In the genomic region with DNA sequence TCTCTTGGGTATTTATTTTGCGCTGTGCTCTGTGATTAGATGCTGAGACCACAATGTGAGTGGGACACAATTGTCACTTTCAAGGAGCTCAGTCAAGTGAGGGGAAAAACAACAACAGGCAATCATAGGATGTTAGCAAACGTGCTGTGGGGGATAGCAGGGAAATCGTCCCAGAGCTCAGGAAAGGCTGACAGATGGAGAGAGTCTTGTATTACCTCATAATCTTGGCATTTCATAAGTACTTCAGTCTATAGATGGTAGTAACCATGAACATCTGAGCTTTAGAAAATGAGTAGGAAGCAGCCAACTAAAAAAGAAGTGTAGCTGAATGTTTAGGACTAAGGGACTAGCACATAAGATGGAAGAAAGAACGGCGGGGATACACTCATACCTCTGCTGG, we compare ENCODE assay signal across 22 mouse cellular contexts.
DNase-seq lines count a peak whose midpoint lies in the region; ATAC-seq and TF ChIP-seq lines count a peak whose summit lies in the region.
"Had no signal": no experiment of that assay in that cellular context is flagged by ENCODE, and none has a peak within 500 bp of the region (broad histone marks: within the 10 kb centered on the region; RNA-seq: fewer than 3 reads in every experiment).

No protein-coding gene starts in this region.

- H3K27ac ChIP-seq in forebrain, embryonic 14.5 days (ENCODE audit: low read depth, low read length): no peak overlapping the region
- no peak overlapping the region for H3K27ac ChIP-seq in forebrain, embryonic 12.5 days
- H3K27ac ChIP-seq in lung, embryonic 14.5 days (ENCODE audit: low read depth): no peak overlapping the region
- H3K27ac ChIP-seq: forebrain, embryonic 10.5 days; gastrocnemius, adult 2 months; heart, embryonic 10.5 days; hindbrain, embryonic 14.5 days had no signal

- TF ChIP-seq CTCF in lung, embryonic 14.5 days (IDR thresholded peaks at IDR 0.05; ENCODE audit: low read depth): no peak
- no peak for TF ChIP-seq CTCF in brain, embryonic 14.5 days (IDR thresholded peaks at IDR 0.05; ENCODE audit: borderline replicate concordance, extremely low read depth, insufficient read depth, insufficient read length)

- peaks cover 3% of the 10 kb centered on the region; the same call in 1 of the 2 replicates for H3K9me3 ChIP-seq in forebrain, embryonic 14.5 days (replicated peaks; ENCODE audit: control insufficient read depth, low read length)
- no peaks in the 10 kb centered on the region for H3K9me3 ChIP-seq in forebrain, embryonic 12.5 days
- H3K9me3 ChIP-seq in lung, embryonic 14.5 days (ENCODE audit: low read depth, low read length): no peaks in the 10 kb centered on the region
- H3K9me3 ChIP-seq: forebrain, embryonic 10.5 days; heart, embryonic 10.5 days had no signal

- DNase-seq in forebrain, embryonic 14.5 days (ENCODE audit: low spot score): peak; percentile 33
- DNase-seq in layer of hippocampus, adult 11-12 months (ENCODE audit: low spot score): peak; percentile 20
- DNase-seq in layer of hippocampus, postnatal 25 days (ENCODE audit: extremely low spot score in 1 of 2, low spot score in 1 of 2): no peak
- DNase-seq in lung, embryonic 14.5 days: peak; percentile 42
- no peak for DNase-seq in lung, postnatal 25 days (ENCODE audit: low spot score)
- peak; percentile 30 for DNase-seq in brain, embryonic 14.5 days (ENCODE audit: low read depth)
- no peak for DNase-seq in thymus, postnatal 25 days
- DNase-seq: adrenal gland, postnatal 14 days; cerebellum, adult 9-10 months; gastrocnemius, adult 2 months; heart, postnatal 4 days; kidney, adult 18-20 months; kidney, postnatal 4 days; liver, postnatal 0 days; thymus, adult 2 months had no signal

- H3K27me3 ChIP-seq in forebrain, embryonic 14.5 days (replicated peaks; ENCODE audit: control insufficient read depth, insufficient read depth, low read length): no peaks in the 10 kb centered on the region
- no peaks in the 10 kb centered on the region for H3K27me3 ChIP-seq in forebrain, embryonic 12.5 days
- no peaks in the 10 kb centered on the region for H3K27me3 ChIP-seq in lung, embryonic 14.5 days (ENCODE audit: insufficient read depth, low read length)

- no peaks in the 10 kb centered on the region for H3K36me3 ChIP-seq in forebrain, embryonic 14.5 days (ENCODE audit: control insufficient read depth, insufficient read depth, low read length)
- no peaks in the 10 kb centered on the region for H3K36me3 ChIP-seq in forebrain, embryonic 12.5 days (replicated peaks)
- no peaks in the 10 kb centered on the region for H3K36me3 ChIP-seq in lung, embryonic 14.5 days (ENCODE audit: insufficient read depth)
- H3K36me3 ChIP-seq: forebrain, embryonic 10.5 days; heart, embryonic 10.5 days had no signal

- TF ChIP-seq POLR2A in brain, embryonic 14.5 days (IDR thresholded peaks at IDR 0.05; ENCODE audit: borderline replicate concordance, extremely low read depth, insufficient read depth, insufficient read length, poor library complexity, severe bottlenecking): no peak

- WGBS in forebrain, embryonic 14.5 days: 38% methylated on average over 5 of the region's 5 CpGs
- 43% methylated on average over 5 of the region's 5 CpGs for WGBS in forebrain, embryonic 12.5 days
- WGBS in lung, embryonic 14.5 days: 41% methylated on average over 5 of the region's 5 CpGs

- H3K9ac ChIP-seq in forebrain, embryonic 14.5 days (ENCODE audit: low read length): no peak overlapping the region
- no peak overlapping the region for H3K9ac ChIP-seq in forebrain, embryonic 12.5 days
- H3K9ac ChIP-seq in lung, embryonic 14.5 days: no peak overlapping the region
- H3K9ac ChIP-seq: hindbrain, embryonic 14.5 days; liver, postnatal 0 days had no signal

- H3K4me3 ChIP-seq in forebrain, embryonic 14.5 days (ENCODE audit: low read depth, low read length): no peak overlapping the region
- H3K4me3 ChIP-seq in forebrain, embryonic 12.5 days (replicated peaks): no peak overlapping the region
- H3K4me3 ChIP-seq in lung, embryonic 14.5 days (ENCODE audit: low read depth, low read length): no peak overlapping the region
- H3K4me3 ChIP-seq: forebrain, embryonic 10.5 days; gastrocnemius, adult 2 months; heart, embryonic 10.5 days had no signal

- no peaks in the 10 kb centered on the region for H3K4me1 ChIP-seq in forebrain, embryonic 14.5 days (ENCODE audit: control insufficient read depth, insufficient read depth, low read length)
- H3K4me1 ChIP-seq in forebrain, embryonic 12.5 days: no peaks in the 10 kb centered on the region
- H3K4me1 ChIP-seq in lung, embryonic 14.5 days (ENCODE audit: insufficient read depth): no peaks in the 10 kb centered on the region
- H3K4me1 ChIP-seq: heart, embryonic 10.5 days had no signal

- H3K4me2 ChIP-seq in forebrain, embryonic 14.5 days (ENCODE audit: low read length): no peak overlapping the region
- H3K4me2 ChIP-seq in forebrain, embryonic 12.5 days: no peak overlapping the region
- no peak overlapping the region for H3K4me2 ChIP-seq in lung, embryonic 14.5 days
- H3K4me2 ChIP-seq: hindbrain, embryonic 14.5 days; liver, embryonic 11.5 days; midbrain, embryonic 11.5 days had no signal

- peak; percentile 57; the same call in 1 of the 2 replicates for ATAC-seq in forebrain, embryonic 14.5 days
- ATAC-seq in forebrain, embryonic 12.5 days (ENCODE audit: low FRiP score): no peak
- peak; percentile 58; the same call in 1 of the 2 replicates for ATAC-seq in lung, embryonic 14.5 days (ENCODE audit: insufficient read depth)
- ATAC-seq: inflammation-experienced regulatory T-cells, adult 6 months; liver, postnatal 0 days had no signal

Comparison
In these comparisons a context has a peak if more than half of its experiments do, and no peak if none do; other contexts are left out.
1. DNase-seq: peak in forebrain, embryonic 14.5 days (single experiment), layer of hippocampus, adult 11-12 months (single experiment), lung, embryonic 14.5 days (single experiment) and brain, embryonic 14.5 days (single experiment); none in layer of hippocampus, postnatal 25 days (0 of 2), lung, postnatal 25 days (single experiment) and thymus, postnatal 25 days (single experiment).